Mouse (Mus musculus) stomach, postnatal 0 days (tissue): ENCODE data around the gene Fndc7. TPM values are rescaled to one million over a fixed set of nuclear protein-coding genes. Genes with fewer than 3 reads are reported as not detected.

Experiments
- ATAC-seq: fragments of 200-750 bp; cut with Nextera tagmentation; 2 replicates; pipeline ENCODE4 v1.8.0; 2017; ENCODE audit not compliant: low FRiP score, low TSS enrichment
- DNase-seq: peaks from one replicate; pipeline ENCODE4 v3.0.0-alpha.2; 2016; ENCODE audit warnings: low spot score
- H3K27ac ChIP-seq: fragments of 300-500 bp; sonication (generic); replicated peaks from 2 replicates; pipeline ENCODE4 v1.5.1; 2014; ENCODE audit warnings: mild to moderate bottlenecking, control low read depth
- H3K27me3 ChIP-seq: fragments of 300-500 bp; sonication (generic); 2 replicates; pipeline ENCODE4 v1.6.1; 2014; ENCODE audit warnings: low read length; ENCODE audit not compliant: control insufficient read depth, insufficient read depth
- H3K36me3 ChIP-seq: fragments of 300-500 bp; sonication (generic); 2 replicates; pipeline ENCODE4 v1.6.1; 2014; ENCODE audit warnings: low read length, mixed read lengths; ENCODE audit not compliant: control insufficient read depth, insufficient read depth
- H3K4me1 ChIP-seq: fragments of 300-500 bp; sonication (generic); replicated peaks from 2 replicates; pipeline ENCODE4 v1.6.1; 2014; ENCODE audit warnings: antibody characterized with exemption; ENCODE audit not compliant: control insufficient read depth, insufficient read depth
- H3K4me2 ChIP-seq: fragments of 300-500 bp; sonication (generic); replicated peaks from 2 replicates; pipeline ENCODE4 v1.6.1; 2014; ENCODE audit warnings: low read depth, mild to moderate bottlenecking, control low read depth, moderate library complexity
- H3K4me3 ChIP-seq: fragments of 300-500 bp; sonication (generic); 2 replicates; pipeline ENCODE4 v1.5.1; 2014; ENCODE audit warnings: low read depth, low read length, control low read depth
- H3K9ac ChIP-seq: fragments of 300-500 bp; sonication (generic); 2 replicates; pipeline ENCODE4 v1.6.1; 2014; ENCODE audit warnings: mild to moderate bottlenecking, low read length, control low read depth, mixed read lengths
- H3K9me3 ChIP-seq: fragments of 300-500 bp; sonication (generic); 2 replicates; pipeline ENCODE4 v1.6.1; 2016; ENCODE audit warnings: low read length; ENCODE audit not compliant: control insufficient read depth
- CTCF ChIP-seq: IDR thresholded peaks from 2 replicates; pipeline ENCODE4 v1.5.1; 2016; ENCODE audit warnings: antibody characterized with exemption, low read depth, mild to moderate bottlenecking, moderate library complexity
- EP300 ChIP-seq: optimal IDR thresholded peaks from 2 replicates; pipeline ENCODE3; 2016; ENCODE audit warnings: antibody characterized with exemption
- WGBS: fragments of 180-500 bp; shearing (Covaris S2); extraction: QIAGEN DNeasy Blood & Tissue Kit; methylation state at CpG from one replicate; pipeline ENCODE4 v1.1.7; 2014; 5-methylcytosine and 5-hydroxymethylcytosine counted together
- polyA plus RNA-seq: library from polyadenylated mRNA; unstranded; fragments of >200 nt; fragmentation: Nextera tagmentation; extraction: Ambion mirVana; gene quantifications from 2 replicates; pipeline ENCODE4 v1.2.1, GENCODE M21; 2015

Gene Fndc7
- 0.28 and 0.67 TPM in 2 replicates for polyA plus RNA-seq

GRCm38 (mm10) chr3:108889908-108890307 is at the start of gene Fndc7:
Gene Fndc7 (minus strand): TSS chr3:108890008.
- Histone ChIP-seq H3K4me1 (no peaks in the 10 kb centered on the region), H3K4me2 (no peak within 1 kb of the TSS), H3K36me3 (no peaks in the 10 kb centered on the region), H3K9me3 (no peaks in the 10 kb centered on the region), H3K27me3 (no peaks in the 10 kb centered on the region), H3K4me3 (no peak within 1 kb of the TSS), H3K9ac (no peak within 1 kb of the TSS), H3K27ac (no peak within 1 kb of the TSS)
- no peak for DNase-seq
- ATAC-seq = no peak
- 90% methylated on average over 1 of the region's 1 CpGs for WGBS
- TF ChIP-seq EP300 = no peak
- no peak for TF ChIP-seq CTCF

- H3K9ac ChIP-seq = no peak within 1 kb of the TSS; the same call in 1 of the 2 replicates
- WGBS = 77% methylated on average over 5 of the region's 5 CpGs
- ATAC-seq (no peak), DNase-seq (no peak)
- H3K36me3 ChIP-seq = no peaks in the 10 kb centered on the region
- no peaks in the 10 kb centered on the region for H3K27me3 ChIP-seq
- TF ChIP-seq CTCF (no peak), EP300 (no peak)
- no peak within 1 kb of the TSS for H3K27ac ChIP-seq
- peak within 1 kb of the TSS; percentile 52 for H3K4me2 ChIP-seq
- H3K4me3 ChIP-seq = peak within 1 kb of the TSS; percentile 25; the same call in 1 of the 2 replicates
- no peaks in the 10 kb centered on the region for H3K9me3 ChIP-seq
- no peaks in the 10 kb centered on the region for H3K4me1 ChIP-seq
Observed at GRCm38 (mm10) chr3:108939573-108939972, 49.8 kb upstream of the Fndc7 start, which contains the start of gene Henmt1. Gene Henmt1 (plus strand): TSS chr3:108939873.

DNA sequence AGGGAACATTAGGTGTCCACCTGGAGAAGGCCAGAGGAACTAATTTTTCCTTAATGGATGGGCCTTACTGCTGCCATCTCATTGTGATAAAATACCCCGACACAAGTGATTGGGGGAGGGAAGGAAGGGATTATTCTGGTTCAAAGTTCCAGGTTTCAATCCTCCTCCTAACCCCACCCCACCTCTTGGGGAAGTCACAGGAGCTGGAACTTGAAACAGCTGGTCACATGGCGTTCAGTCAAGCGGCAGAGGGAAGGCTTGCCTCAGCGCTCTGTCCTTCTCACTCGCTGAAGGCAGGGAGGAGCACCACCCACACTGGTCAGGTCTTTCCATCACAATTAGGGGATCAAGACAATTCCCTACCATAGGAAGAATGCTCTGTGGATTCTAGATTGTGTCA is 48.9 kb upstream of the Fndc7 start:
- H3K36me3 ChIP-seq = no peaks in the 10 kb centered on the region
- no peak for TF ChIP-seq EP300
- TF ChIP-seq CTCF = no peak
- H3K4me2 ChIP-seq = no peak overlapping the region
- H3K4me1 ChIP-seq = no peaks in the 10 kb centered on the region
- H3K27me3 ChIP-seq = no peaks in the 10 kb centered on the region
- no peak for ATAC-seq
- DNase-seq = no peak
- H3K9ac ChIP-seq = no peak overlapping the region
- H3K9me3 ChIP-seq = no peaks in the 10 kb centered on the region
- WGBS = 97% methylated on average over 5 of the region's 5 CpGs
- H3K4me3 ChIP-seq = no peak overlapping the region
- H3K27ac ChIP-seq = no peak overlapping the region

GRCm38 (mm10) chr3:108933557-108933956 is 43.7 kb upstream of the Fndc7 start:
- Histone ChIP-seq H3K27ac (no peak overlapping the region), H3K4me1 (no peaks in the 10 kb centered on the region), H3K27me3 (no peaks in the 10 kb centered on the region), H3K9me3 (0 out of 2 replicates have a peak, but pooled peaks cover 3% of the 10 kb centered on the region), H3K36me3 (no peaks in the 10 kb centered on the region), H3K9ac (no peak overlapping the region), H3K4me3 (no peak overlapping the region), H3K4me2 (no peak overlapping the region)
- 91% methylated on average over 6 of the region's 6 CpGs for WGBS
- ATAC-seq (no peak), DNase-seq (no peak)
- TF ChIP-seq EP300 = no peak
- no peak for TF ChIP-seq CTCF

GRCm38 (mm10) chr3:108926308-108926707 is 36.5 kb upstream of the Fndc7 start:
- no peak for ATAC-seq
- no peaks in the 10 kb centered on the region for H3K36me3 ChIP-seq
- no peak for TF ChIP-seq CTCF
- TF ChIP-seq EP300 = no peak
- no peaks in the 10 kb centered on the region for H3K4me1 ChIP-seq
- no peak overlapping the region for H3K9ac ChIP-seq
- no peak overlapping the region for H3K4me2 ChIP-seq
- WGBS = 65% methylated on average over 1 of the region's 1 CpGs
- 0 out of 2 replicates have a peak, but pooled peaks cover 3% of the 10 kb centered on the region for H3K9me3 ChIP-seq
- no peak overlapping the region for H3K27ac ChIP-seq
- no peak for DNase-seq
- H3K27me3 ChIP-seq = no peaks in the 10 kb centered on the region
- H3K4me3 ChIP-seq = no peak overlapping the region

DNA sequence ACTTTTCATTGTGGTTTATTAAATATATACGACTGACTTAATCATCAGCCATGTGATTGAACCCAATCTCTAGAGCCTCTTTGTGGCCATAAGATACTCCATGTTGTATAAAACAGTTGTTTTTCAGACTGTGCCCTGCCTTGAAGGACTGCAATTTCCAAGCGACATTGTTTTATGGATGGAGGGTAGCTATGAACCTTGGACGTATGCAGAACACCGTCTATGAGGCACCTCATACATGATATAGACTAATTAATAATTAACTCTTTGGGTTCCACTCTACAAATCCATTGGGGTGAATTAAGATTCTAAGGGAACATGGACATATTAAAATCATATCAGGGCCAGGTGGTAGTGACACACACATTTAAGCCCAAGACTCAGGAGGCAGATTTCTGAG is 35.9 kb upstream of the Fndc7 start:
- TF ChIP-seq CTCF = no peak
- no peak for TF ChIP-seq EP300
- H3K4me2 ChIP-seq = no peak overlapping the region
- no peak overlapping the region for H3K9ac ChIP-seq
- H3K27ac ChIP-seq = no peak overlapping the region
- H3K36me3 ChIP-seq = no peaks in the 10 kb centered on the region
- no peaks in the 10 kb centered on the region for H3K27me3 ChIP-seq
- no peak for DNase-seq
- no peak for ATAC-seq
- 78% methylated on average over 4 of the region's 4 CpGs for WGBS
- H3K9me3 ChIP-seq = 0 out of 2 replicates have a peak, but pooled peaks cover 3% of the 10 kb centered on the region
- no peaks in the 10 kb centered on the region for H3K4me1 ChIP-seq
- no peak overlapping the region for H3K4me3 ChIP-seq
